Mouse (Mus musculus) retina, embryonic 14.5 days (tissue): ENCODE results near the gene Foxp1.

ENCODE experiments used
- DNase-seq: peaks from one replicate; pipeline ENCODE4 v3.0.0-alpha.2; 2015; ENCODE audit warnings: low spot score

The Foxp1 gene

GRCm38 (mm10) chr6:99484197-99484725 lies 38.3 kb downstream of the Foxp1 start:
- DNase-seq, result no peak

GRCm38 (mm10) chr6:99483556-99483955 lies 39.0 kb downstream of the Foxp1 start:
- no peak for DNase-seq

GRCm38 (mm10) chr6:99481568-99481967 lies 41.0 kb downstream of the Foxp1 start:
- DNase-seq, result peak; percentile 37

- DNase-seq, result no peak
Observed at GRCm38 (mm10) chr6:99478873-99479650, 43.5 kb downstream of the Foxp1 start.

GRCm38 (mm10) chr6:99475040-99475439 lies 47.5 kb downstream of the Foxp1 start:
- no peak for DNase-seq

GRCm38 (mm10) chr6:99470906-99471305 lies 51.6 kb downstream of the Foxp1 start:
- DNase-seq, result no peak

GRCm38 (mm10) chr6:99469134-99469834 lies 53.2 kb downstream of the Foxp1 start:
- no peak for DNase-seq

GRCm38 (mm10) chr6:99467831-99468230 lies 54.7 kb downstream of the Foxp1 start:
- peak; percentile 60 for DNase-seq

GRCm38 (mm10) chr6:99467109-99467508 lies 55.4 kb downstream of the Foxp1 start:
- peak; percentile 81 for DNase-seq

GRCm38 (mm10) chr6:99466354-99466753 lies 56.2 kb downstream of the Foxp1 start:
- no peak for DNase-seq

- no peak for DNase-seq
Observed at GRCm38 (mm10) chr6:99464449-99464848, 58.1 kb downstream of the Foxp1 start.

- DNase-seq, result no peak
Observed at GRCm38 (mm10) chr6:99463906-99464305, 58.6 kb downstream of the Foxp1 start.

- DNase-seq, result no peak
Observed at GRCm38 (mm10) chr6:99458775-99459174, 63.7 kb downstream of the Foxp1 start.

GRCm38 (mm10) chr6:99453763-99454520 lies 68.6 kb downstream of the Foxp1 start:
- no peak for DNase-seq

GRCm38 (mm10) chr6:99452638-99453185 lies 69.8 kb downstream of the Foxp1 start:
- DNase-seq, result no peak

- DNase-seq, result no peak
Observed at GRCm38 (mm10) chr6:99451479-99451878, 71.0 kb downstream of the Foxp1 start.

- no peak for DNase-seq
Observed at GRCm38 (mm10) chr6:99447447-99447846, 75.1 kb downstream of the Foxp1 start.

GRCm38 (mm10) chr6:99446801-99447415 lies 75.6 kb downstream of the Foxp1 start:
- DNase-seq, result no peak

- DNase-seq, result no peak
Observed at GRCm38 (mm10) chr6:99443460-99443859, 79.1 kb downstream of the Foxp1 start.

- DNase-seq, result no peak
Observed at GRCm38 (mm10) chr6:99441100-99441499, 81.4 kb downstream of the Foxp1 start.

- DNase-seq, result no peak
Observed at GRCm38 (mm10) chr6:99440606-99441005, 81.9 kb downstream of the Foxp1 start.
